9 mouse cellular contexts compared by ENCODE assay signal in genomic region chr2:109941973-109942444, GRCm38 (mm10). TPM values are rescaled to one million over a fixed set of nuclear protein-coding genes. Genes with fewer than 3 reads are reported as not detected.
DNase-seq lines count a peak whose midpoint lies in the region; ATAC-seq and TF ChIP-seq lines count a peak whose summit lies in the region.
"Had no signal": no experiment of that assay in that cellular context is flagged by ENCODE, and none has a peak within 500 bp of the region (broad histone marks: within the 10 kb centered on the region; RNA-seq: fewer than 3 reads in every experiment).

No protein-coding gene starts in this region.

- no peak overlapping the region for H3K4me3 ChIP-seq in forebrain, postnatal 0 days (ENCODE audit: low read depth, low read length)
- no peak overlapping the region for H3K4me3 ChIP-seq in midbrain, embryonic 14.5 days (replicated peaks; ENCODE audit: low read depth, low read length)
- H3K4me3 ChIP-seq: megakaryocyte, embryonic 14.5 days had no signal

- H3K27ac ChIP-seq in forebrain, postnatal 0 days (ENCODE audit: low read depth, low read length), result no peak overlapping the region
- H3K27ac ChIP-seq in midbrain, embryonic 14.5 days (replicated peaks; ENCODE audit: low read depth, low read length), result no peak overlapping the region

- no peak overlapping the region for H3K9ac ChIP-seq in forebrain, postnatal 0 days
- no peak overlapping the region for H3K9ac ChIP-seq in midbrain, embryonic 14.5 days (replicated peaks; ENCODE audit: low read length)

- no peak overlapping the region for H3K4me2 ChIP-seq in forebrain, postnatal 0 days (ENCODE audit: low read depth)
- no peak overlapping the region for H3K4me2 ChIP-seq in midbrain, embryonic 14.5 days (ENCODE audit: low read length)

- no peaks in the 10 kb centered on the region for H3K9me3 ChIP-seq in forebrain, postnatal 0 days (ENCODE audit: low read length)
- H3K9me3 ChIP-seq in midbrain, embryonic 14.5 days (ENCODE audit: control insufficient read depth, low read length), result no peaks in the 10 kb centered on the region

- H3K4me1 ChIP-seq in forebrain, postnatal 0 days (ENCODE audit: insufficient read depth), result peaks cover 8% of the 10 kb centered on the region; the same call in 1 of the 2 replicates
- peaks cover 25% of the 10 kb centered on the region for H3K4me1 ChIP-seq in midbrain, embryonic 14.5 days (ENCODE audit: control insufficient read depth, insufficient read depth, low read length)
- H3K4me1 ChIP-seq: megakaryocyte, embryonic 14.5 days had no signal

- peaks cover 26% of the 10 kb centered on the region for H3K27me3 ChIP-seq in forebrain, postnatal 0 days (ENCODE audit: insufficient read depth, low read length)
- H3K27me3 ChIP-seq in midbrain, embryonic 14.5 days (ENCODE audit: control insufficient read depth, insufficient read depth, low read length), result no peaks in the 10 kb centered on the region
- H3K27me3 ChIP-seq: megakaryocyte, embryonic 14.5 days had no signal

- 16% methylated on average over 5 of the region's 5 CpGs for WGBS in forebrain, postnatal 0 days
- 7% methylated on average over 5 of the region's 5 CpGs for WGBS in midbrain, embryonic 14.5 days

- H3K36me3 ChIP-seq in forebrain, postnatal 0 days (ENCODE audit: insufficient read depth), result no peaks in the 10 kb centered on the region
- H3K36me3 ChIP-seq in midbrain, embryonic 14.5 days (ENCODE audit: control insufficient read depth, insufficient read depth, low read length), result no peaks in the 10 kb centered on the region

- intact Hi-C loops in heart, postnatal 10 days (cut with DNase I), result no loop called here

- TF ChIP-seq CTCF in forebrain, postnatal 0 days (IDR thresholded peaks at IDR 0.05; ENCODE audit: low read depth), result no peak

- peak; percentile 54; the same call in 1 of the 2 replicates for ATAC-seq in forebrain, postnatal 0 days
- peak; percentile 68 for ATAC-seq in midbrain, embryonic 14.5 days (ENCODE audit: low FRiP score, low TSS enrichment)

- peak; percentile 88 for DNase-seq in heart, adult 11 months
- DNase-seq in heart, postnatal 10 days, result no peak
- DNase-seq in adipocyte (ENCODE audit: low spot score), result peak; percentile 37
- DNase-seq in forebrain, postnatal 0 days, result no peak
- peak; percentile 52 for DNase-seq in midbrain, embryonic 14.5 days
- no peak for DNase-seq in urinary bladder, postnatal 14 days (ENCODE audit: low spot score)
- DNase-seq in thymus, postnatal 10 days (ENCODE audit: low spot score in 2 of 2), result no peak
- DNase-seq in layer of hippocampus, postnatal 10 days (ENCODE audit: low spot score in 2 of 2), result no peak

RNA-seq across cellular contexts. Expression of gene Lgr4, which starts 24.6 kb away (rescaled TPM):
- total RNA-seq in heart, postnatal 10 days (2021), result 10 to 100 TPM; 34.3 to 36.6 TPM
- total RNA-seq in forebrain, postnatal 0 days (2014; rRNA removed), result 18.1 and 26.7 TPM in 2 replicates
- polyA plus RNA-seq in forebrain, postnatal 0 days (2015; fragmentation: Nextera tagmentation; extraction: Ambion mirVana), result 4.6 and 5.6 TPM in 2 replicates
- 11.6 and 12.0 TPM in 2 replicates for polyA plus RNA-seq in midbrain, embryonic 14.5 days (2014; fragmentation: Nextera tagmentation; extraction: Ambion mirVana)
- 10 to 100 TPM; 24.8 to 25.4 TPM for total RNA-seq in layer of hippocampus, postnatal 10 days (2021)

RNA-seq across cellular contexts. Expression of gene Lin7c, which starts 51.4 kb away (rescaled TPM):
- 10 to 100 TPM; 55.1 to 56.9 TPM for total RNA-seq in heart, postnatal 10 days (2021)
- total RNA-seq in forebrain, postnatal 0 days (2014; rRNA removed), result 205 and 283 TPM in 2 replicates
- 138 and 175 TPM in 2 replicates for polyA plus RNA-seq in forebrain, postnatal 0 days (2015; fragmentation: Nextera tagmentation; extraction: Ambion mirVana)
- polyA plus RNA-seq in midbrain, embryonic 14.5 days (2014; fragmentation: Nextera tagmentation; extraction: Ambion mirVana), result 220 and 249 TPM in 2 replicates
- 100 to 1,000 TPM; 142 to 160 TPM for total RNA-seq in layer of hippocampus, postnatal 10 days (2021)

Comparison
In these comparisons a context has a peak if more than half of its experiments do, and no peak if none do; other contexts are left out.
1. DNase-seq: peak in heart, adult 11 months (single experiment), adipocyte (single experiment) and midbrain, embryonic 14.5 days (single experiment); none in heart, postnatal 10 days (0 of 2), forebrain, postnatal 0 days (single experiment), urinary bladder, postnatal 14 days (single experiment), thymus, postnatal 10 days (0 of 2) and layer of hippocampus, postnatal 10 days (0 of 2).